Mouse (Mus musculus): ENCODE data around the gene Crxos. TPM values are rescaled to one million over a fixed set of nuclear protein-coding genes. Genes with fewer than 3 reads are reported as not detected.

The Crxos gene
- total and polyA plus RNA-seq, 3 experiments, result 1.1 to 1.5 TPM; not detected in 1

DNA sequence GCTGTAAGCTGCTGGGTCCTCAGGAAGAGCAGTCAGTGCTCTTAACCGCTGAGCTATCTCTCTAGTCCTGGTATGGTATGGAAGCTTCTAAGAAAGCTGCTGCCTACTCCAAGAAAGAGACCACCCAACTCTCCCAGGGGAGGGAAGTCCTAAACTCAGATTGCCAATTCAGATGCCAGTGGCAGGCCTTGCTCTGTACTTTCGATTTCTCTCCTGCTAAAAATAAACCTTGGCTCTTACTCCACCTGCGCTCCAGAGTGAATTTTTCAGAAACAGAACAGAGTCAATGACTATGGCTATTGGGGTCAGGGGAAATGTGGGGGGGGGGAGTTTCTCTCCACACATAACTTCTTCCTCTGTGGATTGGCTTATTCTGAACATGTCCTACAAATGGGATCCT is 49.2 kb downstream of the Crxos start:
- peaks cover 0 to 16% of the 10 kb centered on the region in 2 experiments for H3K36me3 ChIP-seq (replicated peaks in 1 of 2; ENCODE audit: control insufficient read depth in 1 of 2, insufficient read depth in 1 of 2, low read length in 1 of 2)
- H3K9me3 ChIP-seq (replicated peaks; ENCODE audit: low read length), result no peaks in the 10 kb centered on the region
- H3K27ac ChIP-seq (ENCODE audit: insufficient read depth, low read depth), result no peak overlapping the region
- no peak overlapping the region for H3K4me3 ChIP-seq (replicated peaks in 1 of 3; ENCODE audit: low read depth in 2 of 3, low read length in 2 of 3, poor library complexity in 1 of 3)
- dilution Hi-C loops (cut with MboI; ENCODE audit: extremely low pct_ligation_motif_present, extremely low pct_unique_long_range_greater_than_20kb, low sequenced_read_pairs) (no loop called here), in situ Hi-C loops (cut with MboI; ENCODE audit: low pct_ligation_motif_present, low pct_unique_long_range_greater_than_20kb, low sequenced_read_pairs) (loop anchor here (25.0 kb wide), 1 partner anchor 856 kb away; the partner anchor contains the start of gene Slc1a5)
- H3K4me1 ChIP-seq (ENCODE audit: control insufficient read depth in 1 of 2, insufficient read depth in 2 of 2), result peaks cover 0 to 4% of the 10 kb centered on the region in 2 experiments; a peak in 1 of 4 replicates
- no peaks in the 10 kb centered on the region for H3K79me2 ChIP-seq (replicated peaks; ENCODE audit: control insufficient read depth, extremely low read depth, insufficient read depth, poor library complexity, severe bottlenecking)
- H3K9ac ChIP-seq (ENCODE audit: insufficient read depth, low read depth), result no peak overlapping the region
- TF ChIP-seq SMC3 (IDR thresholded peaks at IDR 0.05; ENCODE audit: low read depth, low read length), result no peak
- no peak for TF ChIP-seq UBTF (IDR thresholded peaks at IDR 0.05; ENCODE audit: low read depth, low read length)
- TF ChIP-seq CHD1 (IDR thresholded peaks at IDR 0.05; ENCODE audit: low read depth, low read length), result no peak
- TF ChIP-seq NRF1 (IDR thresholded peaks at IDR 0.05; ENCODE audit: low read depth, low read length), result no peak
- TF ChIP-seq EP300 (IDR thresholded peaks at IDR 0.05; ENCODE audit: low read length), result no peak
- no peak for TF ChIP-seq E2F4 (IDR thresholded peaks at IDR 0.05; ENCODE audit: insufficient replicate concordance, low read depth, low read length)
- no peak for TF ChIP-seq RCOR1 (conservative IDR thresholded peaks at IDR 0.05; ENCODE audit: low read depth, low read length)
- no peak for TF ChIP-seq TBP (conservative IDR thresholded peaks at IDR 0.05; ENCODE audit: low read depth, low read length)
- no peak for TF ChIP-seq ELF1 (IDR thresholded peaks at IDR 0.05; ENCODE audit: low read depth, low read length)
- no peak for TF ChIP-seq ZMIZ1 (IDR thresholded peaks at IDR 0.05; ENCODE audit: low read depth, low read length)
- no peak for TF ChIP-seq MAFK (IDR thresholded peaks at IDR 0.05; ENCODE audit: insufficient replicate concordance, low read length)
- TF ChIP-seq HCFC1 (IDR thresholded peaks at IDR 0.05; ENCODE audit: low read depth, low read length), result no peak
- no peaks in the 10 kb centered on the region for H3K27me3 ChIP-seq (replicated peaks)
- no peak overlapping the region for H3K4me2 ChIP-seq (ENCODE audit: insufficient read depth, low read depth, poor library complexity, severe bottlenecking)
- no peak for DNase-seq (ENCODE audit: extremely low read depth)

DNA sequence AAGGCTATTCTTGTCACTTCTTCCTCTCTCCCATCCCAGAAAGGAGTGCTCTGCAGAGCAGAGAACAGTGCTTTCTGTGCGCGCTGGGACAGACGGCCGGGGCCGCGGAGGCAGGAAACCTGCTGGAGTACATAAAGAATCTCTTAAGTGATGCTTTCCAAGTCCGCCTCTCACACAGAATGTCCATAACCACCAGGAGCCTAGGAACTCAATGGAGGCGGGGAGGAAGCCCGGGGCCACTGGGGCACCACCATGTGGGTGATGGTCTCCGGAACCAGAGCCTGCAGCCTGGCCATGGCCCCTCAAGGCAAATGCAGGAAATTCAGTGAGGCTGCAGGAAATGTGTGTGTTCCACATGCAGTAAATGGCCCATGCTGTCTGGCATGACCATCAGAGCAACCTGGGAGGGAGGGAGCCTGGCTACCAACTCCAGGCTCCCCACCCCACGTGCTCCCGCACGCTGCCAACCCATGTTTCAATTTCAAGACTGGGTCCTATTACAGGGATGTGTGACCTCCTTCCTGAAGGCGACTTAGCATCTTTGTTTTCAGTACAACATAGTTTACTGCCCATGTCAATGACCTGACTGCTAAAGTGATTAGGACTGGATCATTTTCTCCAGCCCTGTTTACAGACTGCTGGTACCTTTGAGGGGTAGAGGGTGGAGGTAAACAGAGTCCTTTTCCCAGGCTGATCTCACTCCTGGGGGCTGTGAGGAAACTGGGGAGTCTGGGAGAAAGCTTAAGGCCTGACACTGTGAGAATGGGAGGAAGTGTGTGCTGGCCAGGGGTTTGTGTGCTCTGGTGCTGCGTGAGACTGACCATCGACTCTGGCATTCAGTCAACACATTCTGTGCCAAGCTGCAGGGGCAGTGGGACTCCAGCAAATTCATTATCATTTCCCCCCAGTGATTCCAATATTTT is 51.3 kb downstream of the Crxos start:
- in situ Hi-C loops (cut with MboI; ENCODE audit: low pct_ligation_motif_present, low pct_unique_long_range_greater_than_20kb, low sequenced_read_pairs), result loop anchor here (25.0 kb wide), 1 partner anchor 854 kb away; the partner anchor contains the start of gene Slc1a5
- Histone ChIP-seq H3K27me3 (replicated peaks) (no peaks in the 10 kb centered on the region), H3K9ac (ENCODE audit: insufficient read depth, low read depth) (no peak overlapping the region), H3K4me3 (replicated peaks in 1 of 3; ENCODE audit: low read depth in 2 of 3, low read length in 2 of 3, poor library complexity in 1 of 3) (no peak overlapping the region), H3K36me3 (replicated peaks in 1 of 2; ENCODE audit: control insufficient read depth in 1 of 2, insufficient read depth in 1 of 2, low read length in 1 of 2) (peaks cover 16 to 35% of the 10 kb centered on the region in 2 experiments), H3K27ac (ENCODE audit: insufficient read depth, low read depth) (no peak overlapping the region), H3K4me1 (ENCODE audit: control insufficient read depth in 1 of 2, insufficient read depth in 2 of 2) (peaks cover 0 to 4% of the 10 kb centered on the region in 2 experiments; a peak in 1 of 4 replicates), H3K4me2 (ENCODE audit: insufficient read depth, low read depth, poor library complexity, severe bottlenecking) (no peak overlapping the region), H3K79me2 (replicated peaks; ENCODE audit: control insufficient read depth, extremely low read depth, insufficient read depth, poor library complexity, severe bottlenecking) (no peaks in the 10 kb centered on the region), H3K9me3 (replicated peaks; ENCODE audit: low read length) (no peaks in the 10 kb centered on the region)
- no peak for DNase-seq (ENCODE audit: extremely low read depth)
- dilution Hi-C loops (cut with MboI; ENCODE audit: extremely low pct_ligation_motif_present, extremely low pct_unique_long_range_greater_than_20kb, low sequenced_read_pairs), result no loop called here
- TF ChIP-seq UBTF (IDR thresholded peaks at IDR 0.05; ENCODE audit: low read depth, low read length) (no peak), SIN3A (IDR thresholded peaks at IDR 0.05; ENCODE audit: low read length) (no peak), MEF2A (IDR thresholded peaks at IDR 0.05; ENCODE audit: borderline replicate concordance, low read depth, low read length) (no peak), ETS1 (conservative IDR thresholded peaks at IDR 0.05; ENCODE audit: low read depth, low read length) (no peak), GABPA (IDR thresholded peaks at IDR 0.05; ENCODE audit: insufficient replicate concordance, low read depth, low read length) (no peak), RCOR1 (conservative IDR thresholded peaks at IDR 0.05; ENCODE audit: low read depth, low read length) (no peak), MAFK (IDR thresholded peaks at IDR 0.05; ENCODE audit: insufficient replicate concordance, low read length) (no peak), BHLHE40 (IDR thresholded peaks at IDR 0.05; ENCODE audit: low read depth, low read length) (no peak), KAT2A (IDR thresholded peaks at IDR 0.05; ENCODE audit: insufficient replicate concordance, low read length) (no peak), ZKSCAN1 (IDR thresholded peaks at IDR 0.05; ENCODE audit: borderline replicate concordance, low read depth, low read length) (no peak), ZC3H11A (IDR thresholded peaks at IDR 0.05; ENCODE audit: low read depth, low read length) (no peak), ZNF384 (IDR thresholded peaks at IDR 0.05; ENCODE audit: low read depth, low read length) (no peak), TBP (conservative IDR thresholded peaks at IDR 0.05; ENCODE audit: low read depth, low read length) (no peak), MAZ (IDR thresholded peaks at IDR 0.05; ENCODE audit: low read depth, low read length) (no peak), MYC (IDR thresholded peaks at IDR 0.05; ENCODE audit: low read depth, low read length) (no peak), JUND (conservative IDR thresholded peaks at IDR 0.05; ENCODE audit: low read depth, low read length) (no peak), USF2 (conservative IDR thresholded peaks at IDR 0.05; ENCODE audit: low read depth, low read length) (no peak), JUN (IDR thresholded peaks at IDR 0.05; ENCODE audit: insufficient read depth, low read depth, low read length) (no peak), PAX5 (IDR thresholded peaks at IDR 0.05; ENCODE audit: low read length) (no peak)
